Mouse (Mus musculus) midbrain, embryonic 16.5 days (tissue): ENCODE results near the gene Hmgb1. TPM values are rescaled to one million over a fixed set of nuclear protein-coding genes. Genes with fewer than 3 reads are reported as not detected.

Experiments
- ATAC-seq: fragments of 200-750 bp; cut with Nextera tagmentation; 2 replicates; pipeline ENCODE4 v1.8.0; 2017; ENCODE audit warnings: moderate TSS enrichment
- H3K27ac ChIP-seq: fragments of 300-500 bp; sonication (generic); 2 replicates; pipeline ENCODE4 v1.5.1; 2014; ENCODE audit warnings: mild to moderate bottlenecking, low read length, mixed read lengths
- H3K27me3 ChIP-seq: fragments of 300-500 bp; sonication (generic); 2 replicates; pipeline ENCODE4 v1.6.1; 2014; ENCODE audit warnings: low read depth, low read length, mixed read lengths; ENCODE audit not compliant: control insufficient read depth, insufficient read depth
- H3K36me3 ChIP-seq: fragments of 300-500 bp; sonication (generic); 2 replicates; pipeline ENCODE4 v1.6.1; 2014; ENCODE audit warnings: mild to moderate bottlenecking, low read length, moderate library complexity, mixed read lengths; ENCODE audit not compliant: control insufficient read depth, insufficient read depth
- H3K4me1 ChIP-seq: fragments of 300-500 bp; sonication (generic); 2 replicates; pipeline ENCODE4 v1.6.1; 2014; ENCODE audit warnings: mild to moderate bottlenecking, low read length, mixed read lengths; ENCODE audit not compliant: control insufficient read depth, insufficient read depth
- H3K4me2 ChIP-seq: fragments of 300-500 bp; sonication (generic); 2 replicates; pipeline ENCODE4 v1.6.1; 2014; ENCODE audit warnings: mild to moderate bottlenecking, low read length, mixed read lengths
- H3K4me3 ChIP-seq: fragments of 300-500 bp; sonication (generic); 2 replicates; pipeline ENCODE4 v1.5.1; 2014; ENCODE audit warnings: low read depth, mild to moderate bottlenecking, low read length, moderate library complexity, mixed read lengths
- H3K9ac ChIP-seq: fragments of 300-500 bp; sonication (generic); 2 replicates; pipeline ENCODE4 v1.6.1; 2014; ENCODE audit warnings: low read depth, low read length, mixed read lengths
- H3K9me3 ChIP-seq: fragments of 300-500 bp; sonication (generic); replicated peaks from 2 replicates; pipeline ENCODE4 v1.6.1; 2014; ENCODE audit warnings: mild to moderate bottlenecking, low read length, mixed read lengths; ENCODE audit not compliant: control insufficient read depth, poor library complexity, severe bottlenecking
- WGBS: fragments of 180-500 bp; shearing (Covaris S2); extraction: QIAGEN DNeasy Blood & Tissue Kit; methylation state at CpG from one replicate; pipeline ENCODE4 v1.1.7; 2014; 5-methylcytosine and 5-hydroxymethylcytosine counted together
- polyA plus RNA-seq: library from polyadenylated mRNA; unstranded; fragments of >200 nt; fragmentation: Nextera tagmentation; extraction: Ambion mirVana; gene quantifications from 2 replicates; pipeline ENCODE4 v1.2.1, GENCODE M21; 2015

The Hmgb1 gene
- polyA plus RNA-seq, 1 experiment from 2014 or later, result 696 TPM

- H3K4me2 ChIP-seq, result no peak overlapping the region
- no peak overlapping the region for H3K27ac ChIP-seq
- H3K9ac ChIP-seq, result no peak overlapping the region
- no peak overlapping the region for H3K4me3 ChIP-seq
- H3K9me3 ChIP-seq, result no peaks in the 10 kb centered on the region
- 79% methylated on average over 4 of the region's 4 CpGs for WGBS
- no peaks in the 10 kb centered on the region for H3K27me3 ChIP-seq
- no peaks in the 10 kb centered on the region for H3K36me3 ChIP-seq
- no peak for ATAC-seq
- no peaks in the 10 kb centered on the region for H3K4me1 ChIP-seq
Measured at GRCm38 (mm10) chr5:149092526-149092925, 91.8 kb downstream of the Hmgb1 start.

GRCm38 (mm10) chr5:149091256-149091655 is 93.0 kb downstream of the Hmgb1 start:
- no peak for ATAC-seq
- 93% methylated on average over 14 of the region's 14 CpGs for WGBS
- Histone ChIP-seq H3K4me1 (no peaks in the 10 kb centered on the region), H3K9ac (no peak overlapping the region), H3K9me3 (no peaks in the 10 kb centered on the region), H3K27ac (no peak overlapping the region), H3K27me3 (no peaks in the 10 kb centered on the region), H3K4me2 (no peak overlapping the region), H3K36me3 (no peaks in the 10 kb centered on the region), H3K4me3 (no peak overlapping the region)

DNA sequence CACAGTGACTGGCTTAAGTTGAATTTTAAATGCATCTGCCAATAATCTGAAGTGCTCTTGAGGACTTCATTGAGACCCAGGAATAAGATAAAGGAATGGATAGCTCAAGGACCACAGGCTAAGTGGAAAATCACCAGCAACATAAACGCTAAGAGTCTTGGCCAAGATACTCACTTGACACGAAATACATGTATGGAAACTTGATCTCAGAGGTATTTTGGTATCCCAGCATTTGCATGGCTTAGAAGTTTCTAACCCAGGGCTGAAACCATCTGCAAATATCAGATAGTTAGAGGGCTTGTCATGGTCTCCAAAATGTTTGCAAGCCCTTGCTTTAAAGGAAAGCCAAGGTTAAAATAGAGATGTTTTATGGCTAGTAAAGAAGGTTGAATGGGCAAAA is 94.4 kb downstream of the Hmgb1 start:
- Histone ChIP-seq H3K9ac (no peak overlapping the region), H3K27ac (no peak overlapping the region), H3K27me3 (no peaks in the 10 kb centered on the region), H3K4me1 (no peaks in the 10 kb centered on the region), H3K4me3 (no peak overlapping the region), H3K9me3 (no peaks in the 10 kb centered on the region), H3K4me2 (no peak overlapping the region), H3K36me3 (no peaks in the 10 kb centered on the region)
- ATAC-seq, result no peak
- WGBS, result 65% methylated on average over 2 of the region's 2 CpGs

DNA sequence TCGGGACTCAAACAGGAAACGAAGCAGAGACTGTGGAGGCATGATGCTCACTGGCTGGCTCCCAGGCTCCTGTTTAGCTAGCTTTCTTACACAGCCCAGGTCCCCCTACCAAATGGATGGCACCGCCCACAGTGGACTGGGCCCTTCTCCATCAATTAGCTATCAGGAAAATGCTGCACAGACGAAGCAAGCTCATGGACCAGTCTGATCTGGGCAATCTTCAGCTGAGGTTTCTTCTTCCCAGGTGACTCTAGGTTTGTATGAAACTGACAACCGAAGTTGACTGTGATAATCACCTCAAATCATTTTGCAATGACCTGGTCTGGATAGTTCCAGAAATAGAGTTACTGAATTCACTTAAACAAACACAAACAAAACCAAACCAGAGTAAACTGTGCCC is 94.8 kb downstream of the Hmgb1 start:
- no peak for ATAC-seq
- Histone ChIP-seq H3K4me3 (no peak overlapping the region), H3K27ac (no peak overlapping the region), H3K4me1 (no peaks in the 10 kb centered on the region), H3K27me3 (no peaks in the 10 kb centered on the region), H3K4me2 (no peak overlapping the region), H3K9ac (no peak overlapping the region), H3K9me3 (no peaks in the 10 kb centered on the region), H3K36me3 (no peaks in the 10 kb centered on the region)
- WGBS, result 92% methylated on average over 5 of the region's 5 CpGs

- Histone ChIP-seq H3K4me3 (no peak overlapping the region), H3K36me3 (no peaks in the 10 kb centered on the region), H3K4me2 (no peak overlapping the region), H3K4me1 (no peaks in the 10 kb centered on the region), H3K27ac (no peak overlapping the region), H3K27me3 (no peaks in the 10 kb centered on the region), H3K9ac (no peak overlapping the region), H3K9me3 (no peaks in the 10 kb centered on the region)
- 88% methylated on average over 6 of the region's 6 CpGs for WGBS
- ATAC-seq, result no peak
Measured at GRCm38 (mm10) chr5:149088891-149089290, 95.4 kb downstream of the Hmgb1 start.

- Histone ChIP-seq H3K27me3 (no peaks in the 10 kb centered on the region), H3K9me3 (no peaks in the 10 kb centered on the region), H3K36me3 (no peaks in the 10 kb centered on the region), H3K4me2 (no peak overlapping the region), H3K4me3 (no peak overlapping the region), H3K4me1 (no peaks in the 10 kb centered on the region), H3K27ac (no peak overlapping the region), H3K9ac (no peak overlapping the region)
- 78% methylated on average over 3 of the region's 3 CpGs for WGBS
- no peak for ATAC-seq
Measured at GRCm38 (mm10) chr5:149088149-149088548, 96.1 kb downstream of the Hmgb1 start.

DNA sequence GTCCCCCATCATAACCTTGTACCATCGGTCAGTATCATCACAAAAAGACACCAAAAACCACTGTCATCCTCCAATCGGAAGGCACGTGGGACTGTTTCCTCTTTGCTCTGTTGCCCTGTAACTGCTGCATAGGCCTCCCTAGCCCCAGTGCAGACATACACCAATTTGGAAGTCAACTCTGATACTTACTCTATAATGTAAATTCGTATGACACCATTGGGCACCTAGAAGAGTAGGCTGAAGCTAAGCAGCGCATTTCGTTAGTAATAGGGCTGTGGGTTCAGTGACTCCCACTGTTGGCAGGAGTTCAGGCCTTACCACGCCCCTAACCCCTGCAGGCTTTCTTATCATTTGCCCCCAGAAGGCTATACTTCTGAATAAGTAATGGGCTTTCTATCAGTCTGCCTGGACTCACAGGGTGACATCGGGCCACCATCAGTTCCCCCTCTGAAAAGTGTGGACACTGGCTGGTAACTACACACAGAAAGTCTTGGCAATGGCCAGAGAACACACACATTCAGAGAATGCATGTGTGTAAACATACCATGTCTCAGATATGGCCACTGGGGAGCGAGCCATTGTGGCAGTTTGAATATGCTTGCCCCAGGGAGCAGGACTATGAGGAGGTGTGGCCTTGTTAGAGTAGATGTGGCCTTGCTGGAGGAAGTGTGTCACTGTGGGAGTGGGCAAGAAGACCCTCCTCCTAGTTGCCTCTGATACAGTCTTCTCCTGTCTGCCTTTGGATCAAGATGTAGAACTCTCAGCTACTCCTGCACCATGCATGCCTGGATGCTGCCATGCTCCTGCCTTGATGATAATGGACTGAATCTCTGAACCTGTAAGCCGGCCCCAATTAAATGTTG is 97.7 kb downstream of the Hmgb1 start:
- H3K36me3 ChIP-seq, result no peaks in the 10 kb centered on the region
- no peaks in the 10 kb centered on the region for H3K9me3 ChIP-seq
- no peak overlapping the region for H3K9ac ChIP-seq
- H3K27me3 ChIP-seq, result no peaks in the 10 kb centered on the region
- no peak overlapping the region for H3K4me3 ChIP-seq
- no peak overlapping the region for H3K4me2 ChIP-seq
- no peak for ATAC-seq
- no peak overlapping the region for H3K27ac ChIP-seq
- 88% methylated on average over 10 of the region's 10 CpGs for WGBS
- H3K4me1 ChIP-seq, result no peaks in the 10 kb centered on the region

GRCm38 (mm10) chr5:149080466-149080865 is 103.8 kb downstream of the Hmgb1 start:
- Histone ChIP-seq H3K36me3 (no peaks in the 10 kb centered on the region), H3K27ac (no peak overlapping the region), H3K4me1 (no peaks in the 10 kb centered on the region), H3K27me3 (no peaks in the 10 kb centered on the region), H3K9ac (no peak overlapping the region), H3K4me2 (no peak overlapping the region), H3K4me3 (no peak overlapping the region), H3K9me3 (no peaks in the 10 kb centered on the region)
- 97% methylated on average over 8 of the region's 8 CpGs for WGBS
- no peak for ATAC-seq

GRCm38 (mm10) chr5:149079758-149080150 is 104.5 kb downstream of the Hmgb1 start:
- WGBS, result 46% methylated on average over 7 of the region's 7 CpGs

More at GRCm38 (mm10) chr5:149079758-149080150, 104.5 kb downstream of the Hmgb1 start:
- Histone ChIP-seq H3K27ac (no peak overlapping the region), H3K9me3 (no peaks in the 10 kb centered on the region), H3K36me3 (no peaks in the 10 kb centered on the region), H3K4me2 (no peak overlapping the region), H3K4me1 (no peaks in the 10 kb centered on the region), H3K4me3 (no peak overlapping the region), H3K27me3 (no peaks in the 10 kb centered on the region), H3K9ac (no peak overlapping the region)
- ATAC-seq, result no peak
